Mouse (Mus musculus): Measurements from ENCODE around the gene Nckap5. TPM values are rescaled to one million over a fixed set of nuclear protein-coding genes. Genes with fewer than 3 reads are reported as not detected.

Nckap5 gene
- total RNA-seq, 1 experiment, result 0.18 TPM

DNA sequence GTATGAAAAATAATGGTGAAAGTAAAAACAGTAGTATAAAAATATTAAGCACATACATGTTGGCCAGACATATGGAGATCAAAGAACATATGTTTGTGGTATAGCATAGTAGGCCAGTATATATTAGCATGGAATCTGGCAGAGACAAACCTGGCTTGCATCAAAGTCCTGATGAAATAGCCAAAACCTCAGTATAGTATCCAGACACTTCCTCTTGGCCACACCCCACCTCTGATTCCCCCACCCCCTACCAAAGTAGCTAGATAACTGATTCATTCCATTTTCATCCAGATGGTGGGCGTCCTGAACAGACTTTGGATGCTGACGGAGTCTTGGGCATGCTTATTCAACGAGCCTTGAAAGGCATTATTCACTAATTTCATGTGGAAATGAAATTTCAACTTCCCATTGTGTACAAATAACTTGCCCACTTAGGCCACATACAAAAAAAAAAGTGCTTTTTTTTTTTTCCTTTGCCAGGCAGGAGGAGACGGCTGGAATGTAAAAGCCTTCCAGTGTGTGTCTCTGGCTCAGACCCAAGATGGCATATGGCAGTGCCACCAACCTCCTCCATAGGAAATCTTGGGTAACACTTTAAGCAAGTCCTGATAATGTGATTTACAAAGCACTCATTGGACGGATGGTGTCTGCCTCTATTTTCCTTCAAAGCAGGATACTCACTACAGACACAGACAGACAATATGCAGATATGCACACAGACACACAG is 360.6 kb downstream of the Nckap5 start:
- Histone ChIP-seq H3K9me3 (ENCODE audit: control insufficient read depth, insufficient read depth, low read depth, low read length) (no peaks in the 10 kb centered on the region), H3K36me3 (ENCODE audit: control insufficient read depth, insufficient read depth, low read length, poor library complexity, severe bottlenecking) (no peaks in the 10 kb centered on the region), H3K4me3 (ENCODE audit: insufficient read depth in 1 of 2, low read depth in 1 of 2, low read length in 2 of 2, poor library complexity in 1 of 2, severe bottlenecking in 1 of 2) (no peak overlapping the region), H3K9ac (ENCODE audit: insufficient read depth, low read depth, low read length, poor library complexity, severe bottlenecking) (no peak overlapping the region), H3K27ac (ENCODE audit: insufficient read depth, low read depth, low read length, poor library complexity, severe bottlenecking) (no peak overlapping the region), H3K4me1 (ENCODE audit: control insufficient read depth in 2 of 2, insufficient read depth in 2 of 2, low read length in 2 of 2, poor library complexity in 1 of 2) (no peaks in the 10 kb centered on the region)
- in situ Hi-C loops (cut with MboI; ENCODE audit: low sequenced_read_pairs in 2 of 2, unreplicated experiment in 2 of 2), result no loop called here
- DNase-seq (ENCODE audit: low read depth, low spot score), result no peak
- TF ChIP-seq ZNF384 (IDR thresholded peaks at IDR 0.05; ENCODE audit: low read depth, low read length) (no peak), MAFK (IDR thresholded peaks at IDR 0.05; ENCODE audit: insufficient read depth, low read depth, low read length) (no peak), HCFC1 (IDR thresholded peaks at IDR 0.05; ENCODE audit: borderline replicate concordance, insufficient read depth, low read length) (no peak), ZC3H11A (IDR thresholded peaks at IDR 0.05; ENCODE audit: borderline replicate concordance, low read depth, low read length) (no peak), CHD2 (IDR thresholded peaks at IDR 0.05; ENCODE audit: low read depth, low read length) (no peak)

DNA sequence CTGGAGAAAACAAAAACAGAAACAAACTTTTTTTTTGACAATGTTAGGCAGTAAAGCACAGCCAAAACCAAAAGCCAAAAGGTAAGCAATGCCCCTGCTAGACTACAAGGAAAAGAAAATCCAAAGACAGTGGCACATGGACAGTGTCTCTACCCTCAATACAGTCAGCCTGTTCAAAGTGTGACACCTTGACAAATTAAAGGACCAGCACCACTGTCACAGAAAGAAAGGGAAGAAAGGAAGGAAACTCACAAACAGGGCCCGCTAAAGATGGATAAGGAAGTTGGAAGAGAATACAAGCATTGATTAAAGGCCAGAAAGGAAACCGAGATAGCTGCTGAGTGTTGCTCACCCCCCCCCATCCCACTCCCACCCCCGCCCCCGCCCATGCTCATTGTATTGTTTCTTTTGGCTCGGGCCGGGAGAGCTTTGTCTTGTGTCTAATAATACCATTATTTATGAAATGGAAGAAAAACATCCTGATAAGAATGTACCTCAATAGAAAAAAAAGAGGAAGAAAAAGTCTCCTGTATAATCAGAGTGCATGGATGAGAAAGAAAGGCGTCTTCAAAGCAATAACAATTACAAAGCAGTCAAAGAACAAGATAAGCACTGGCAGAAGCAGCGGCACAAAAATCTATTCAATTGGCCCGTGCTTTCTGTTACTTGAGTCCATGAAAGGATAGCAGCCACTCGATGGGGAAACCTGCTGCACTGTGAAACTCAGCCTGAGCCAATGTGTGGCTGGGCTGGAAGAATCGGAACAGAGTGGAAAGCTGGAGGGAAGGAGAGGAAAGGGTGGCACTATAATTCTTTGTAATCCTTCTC is 368.9 kb downstream of the Nckap5 start:
- no peaks in the 10 kb centered on the region for H3K36me3 ChIP-seq (ENCODE audit: control insufficient read depth, insufficient read depth, low read length, poor library complexity, severe bottlenecking)
- H3K9me3 ChIP-seq (ENCODE audit: control insufficient read depth, insufficient read depth, low read depth, low read length), result no peaks in the 10 kb centered on the region
- TF ChIP-seq CHD2 (IDR thresholded peaks at IDR 0.05; ENCODE audit: low read depth, low read length) (no peak), HCFC1 (IDR thresholded peaks at IDR 0.05; ENCODE audit: borderline replicate concordance, insufficient read depth, low read length) (no peak), MAFK (IDR thresholded peaks at IDR 0.05; ENCODE audit: insufficient read depth, low read depth, low read length) (no peak), ZNF384 (IDR thresholded peaks at IDR 0.05; ENCODE audit: low read depth, low read length) (no peak), ZC3H11A (IDR thresholded peaks at IDR 0.05; ENCODE audit: borderline replicate concordance, low read depth, low read length) (no peak)
- H3K4me3 ChIP-seq (ENCODE audit: insufficient read depth in 1 of 2, low read depth in 1 of 2, low read length in 2 of 2, poor library complexity in 1 of 2, severe bottlenecking in 1 of 2), result no peak overlapping the region
- in situ Hi-C loops (cut with MboI; ENCODE audit: low sequenced_read_pairs in 2 of 2, unreplicated experiment in 2 of 2), result no loop called here
- no peak overlapping the region for H3K27ac ChIP-seq (ENCODE audit: insufficient read depth, low read depth, low read length, poor library complexity, severe bottlenecking)
- no peaks in the 10 kb centered on the region for H3K4me1 ChIP-seq (ENCODE audit: control insufficient read depth in 2 of 2, insufficient read depth in 2 of 2, low read length in 2 of 2, poor library complexity in 1 of 2)
- no peak for DNase-seq (ENCODE audit: low read depth, low spot score)
- no peak overlapping the region for H3K9ac ChIP-seq (ENCODE audit: insufficient read depth, low read depth, low read length, poor library complexity, severe bottlenecking)

DNA sequence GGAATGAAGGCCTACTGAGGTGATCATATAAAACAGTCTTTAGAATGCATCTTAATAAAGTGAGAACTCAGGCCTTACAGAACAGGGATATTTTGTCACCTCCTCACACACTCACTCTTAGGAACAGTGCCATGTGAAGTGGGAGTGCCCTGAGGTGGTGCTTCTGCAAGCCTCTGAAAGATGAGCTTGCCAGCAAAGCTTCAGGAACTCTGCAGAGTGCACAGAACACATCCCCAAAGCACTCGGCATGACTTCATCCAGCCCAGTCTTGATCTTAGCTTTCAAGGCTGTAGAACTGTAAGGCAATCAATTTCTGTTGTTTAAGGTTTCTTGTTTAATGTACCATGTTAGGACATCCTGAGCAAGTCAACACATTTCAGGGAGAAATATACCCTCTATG is 372.9 kb downstream of the Nckap5 start:
- in situ Hi-C loops (cut with MboI; ENCODE audit: low sequenced_read_pairs in 2 of 2, unreplicated experiment in 2 of 2), result no loop called here
- no peak for DNase-seq (ENCODE audit: low read depth, low spot score)
- H3K36me3 ChIP-seq (ENCODE audit: control insufficient read depth, insufficient read depth, low read length, poor library complexity, severe bottlenecking), result no peaks in the 10 kb centered on the region
- H3K4me3 ChIP-seq (ENCODE audit: insufficient read depth in 1 of 2, low read depth in 1 of 2, low read length in 2 of 2, poor library complexity in 1 of 2, severe bottlenecking in 1 of 2), result no peak overlapping the region
- H3K27ac ChIP-seq (ENCODE audit: insufficient read depth, low read depth, low read length, poor library complexity, severe bottlenecking), result no peak overlapping the region
- no peaks in the 10 kb centered on the region for H3K9me3 ChIP-seq (ENCODE audit: control insufficient read depth, insufficient read depth, low read depth, low read length)
- H3K4me1 ChIP-seq (ENCODE audit: control insufficient read depth in 2 of 2, insufficient read depth in 2 of 2, low read length in 2 of 2, poor library complexity in 1 of 2), result no peaks in the 10 kb centered on the region
- TF ChIP-seq CHD2 (IDR thresholded peaks at IDR 0.05; ENCODE audit: low read depth, low read length) (no peak), ZNF384 (IDR thresholded peaks at IDR 0.05; ENCODE audit: low read depth, low read length) (no peak), HCFC1 (IDR thresholded peaks at IDR 0.05; ENCODE audit: borderline replicate concordance, insufficient read depth, low read length) (no peak), ZC3H11A (IDR thresholded peaks at IDR 0.05; ENCODE audit: borderline replicate concordance, low read depth, low read length) (no peak), MAFK (IDR thresholded peaks at IDR 0.05; ENCODE audit: insufficient read depth, low read depth, low read length) (no peak)
- H3K9ac ChIP-seq (ENCODE audit: insufficient read depth, low read depth, low read length, poor library complexity, severe bottlenecking), result no peak overlapping the region

DNA sequence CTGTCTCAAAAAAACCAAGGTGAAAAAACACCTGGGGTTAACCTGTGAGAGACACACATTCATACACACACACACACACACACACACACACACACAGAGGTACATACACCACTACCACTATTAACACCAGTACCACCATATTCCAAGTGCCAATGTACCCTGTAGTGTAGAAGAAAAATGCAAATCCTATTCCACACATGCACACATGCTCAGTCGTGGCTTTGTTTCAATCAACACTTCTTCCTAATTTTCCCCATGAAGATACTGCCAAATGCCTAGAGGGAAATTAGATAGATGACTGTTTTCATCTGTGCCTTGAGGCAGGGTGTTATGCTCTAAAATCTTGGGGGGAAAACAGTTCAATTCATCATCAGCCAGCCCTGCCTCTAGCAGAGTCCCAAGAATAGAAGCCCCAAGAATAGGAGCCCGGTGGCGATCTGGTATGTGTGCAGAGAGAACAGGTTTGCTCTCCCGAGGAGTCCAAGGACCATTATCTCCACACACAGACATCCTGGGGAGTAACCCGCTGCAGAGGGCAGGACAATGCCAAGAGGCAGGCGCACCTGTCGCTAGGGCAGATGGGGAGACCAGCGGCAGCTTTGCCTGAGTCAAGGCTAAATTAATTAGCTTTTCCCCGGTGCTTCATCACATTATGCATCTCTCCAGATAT is 376.0 kb downstream of the Nckap5 start:
- Histone ChIP-seq H3K4me1 (ENCODE audit: control insufficient read depth in 2 of 2, insufficient read depth in 2 of 2, low read length in 2 of 2, poor library complexity in 1 of 2) (no peaks in the 10 kb centered on the region), H3K9me3 (ENCODE audit: control insufficient read depth, insufficient read depth, low read depth, low read length) (no peaks in the 10 kb centered on the region), H3K9ac (ENCODE audit: insufficient read depth, low read depth, low read length, poor library complexity, severe bottlenecking) (no peak overlapping the region), H3K27ac (ENCODE audit: insufficient read depth, low read depth, low read length, poor library complexity, severe bottlenecking) (no peak overlapping the region), H3K4me3 (ENCODE audit: insufficient read depth in 1 of 2, low read depth in 1 of 2, low read length in 2 of 2, poor library complexity in 1 of 2, severe bottlenecking in 1 of 2) (no peak overlapping the region), H3K36me3 (ENCODE audit: control insufficient read depth, insufficient read depth, low read length, poor library complexity, severe bottlenecking) (no peaks in the 10 kb centered on the region)
- in situ Hi-C loops (cut with MboI; ENCODE audit: low sequenced_read_pairs in 2 of 2, unreplicated experiment in 2 of 2), result no loop called here
- DNase-seq (ENCODE audit: low read depth, low spot score), result no peak
- TF ChIP-seq CHD2 (IDR thresholded peaks at IDR 0.05; ENCODE audit: low read depth, low read length) (no peak), ZC3H11A (IDR thresholded peaks at IDR 0.05; ENCODE audit: borderline replicate concordance, low read depth, low read length) (no peak)

Measured in ES-E14 (cell line).